Mouse (Mus musculus) layer of hippocampus, postnatal 14 days (tissue): ENCODE measurements around the gene Racgap1. TPM values are rescaled to one million over a fixed set of nuclear protein-coding genes. Genes with fewer than 3 reads are reported as not detected.
A peak's percentile ranks its signal among the peaks of the same experiment; 100 is the strongest.

Experiments
- DNase-seq, 2 experiments: peaks; one replicate each; pipeline ENCODE4 v3.0.0; 2021 to 2022; ENCODE audit warnings: low spot score in 2 of 2, mixed read lengths in 1 of 2
- total RNA-seq, 2 experiments: library from RNA; stranded (reverse); gene quantifications; 2 replicates each; pipeline ENCODE4 v1.2.3; 2021

Gene Racgap1
- total RNA-seq, 2 experiments from 2014 or later = 7.6 to 8.7 TPM

DNA sequence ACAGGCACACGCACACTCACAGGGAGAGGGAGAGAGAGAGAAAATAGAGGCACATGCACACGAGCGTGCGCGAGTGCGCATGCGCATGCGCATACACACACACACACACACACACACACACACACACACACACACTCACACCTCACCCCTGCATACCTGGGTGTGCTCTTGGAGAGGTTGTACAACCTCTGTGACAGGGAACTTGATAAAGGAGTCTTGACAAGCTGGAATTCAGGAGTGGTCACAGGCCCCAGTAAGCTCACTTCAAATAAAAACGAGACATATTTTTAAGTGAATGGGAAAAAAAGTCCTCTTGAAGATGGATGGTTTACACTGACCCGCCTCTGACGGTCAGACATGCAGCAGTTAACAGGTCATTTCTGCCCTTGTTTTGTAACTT, 29.4 kb downstream of the Racgap1 start:
- no peak for DNase-seq

DNA sequence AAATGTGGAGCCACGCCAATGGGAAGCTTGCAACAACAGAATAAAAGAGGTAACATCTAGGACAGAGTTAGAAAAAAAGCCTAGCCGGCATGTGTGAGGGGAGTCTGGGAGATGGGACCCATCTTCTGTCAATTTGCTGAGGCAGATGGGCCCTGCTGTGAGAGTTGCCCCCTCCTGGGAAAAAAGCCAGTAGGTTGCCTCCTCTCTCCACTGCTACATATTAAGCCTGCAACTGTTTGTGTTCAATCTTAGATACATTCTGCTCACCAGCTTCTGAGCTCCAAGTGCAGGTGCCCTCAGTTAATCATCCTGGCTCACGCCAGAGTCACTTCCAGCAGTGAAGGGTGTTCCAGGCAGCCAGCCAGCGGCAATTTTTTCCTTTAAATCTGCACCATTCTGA, 31.6 kb downstream of the Racgap1 start:
- peak; percentile 57 to 72 for DNase-seq

DNA sequence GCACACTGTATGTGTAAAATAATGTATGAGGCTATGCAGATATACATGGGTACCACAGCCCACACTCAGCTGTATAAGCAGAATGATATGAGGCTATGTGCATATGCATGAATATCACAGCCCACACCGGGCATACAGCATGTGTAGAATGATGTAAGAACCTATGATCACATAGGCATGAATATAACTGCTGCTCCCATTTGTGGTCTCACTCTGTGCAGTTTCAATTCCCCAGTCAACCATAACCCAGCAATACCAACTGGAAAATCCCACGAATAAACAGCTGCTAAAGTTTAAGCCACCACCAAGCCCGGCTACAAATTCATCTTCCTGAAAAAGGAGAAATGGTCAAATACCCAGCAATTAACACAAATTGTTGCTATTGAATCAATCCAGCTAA, 32.9 kb downstream of the Racgap1 start:
- DNase-seq = no peak

DNA sequence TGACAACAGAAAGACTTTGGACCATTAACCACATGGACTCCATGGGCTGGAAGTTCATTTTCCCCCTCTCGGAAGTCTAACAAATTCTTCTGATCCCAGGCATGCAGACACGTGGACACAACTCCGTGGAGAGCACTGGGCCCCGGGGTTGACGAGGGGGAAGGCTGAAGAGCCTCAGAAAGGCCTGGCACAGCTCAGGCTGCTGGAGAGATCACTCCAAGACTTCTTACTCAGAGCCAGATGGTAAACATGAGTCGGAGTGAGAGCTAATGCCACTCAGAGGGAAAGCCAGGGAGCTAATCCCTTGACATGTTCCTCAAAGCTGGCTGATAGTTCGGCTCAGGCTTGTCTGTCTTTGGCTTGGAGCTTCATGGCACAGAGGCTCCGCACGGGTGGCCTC, 36.2 kb downstream of the Racgap1 start:
- DNase-seq = no peak

DNA sequence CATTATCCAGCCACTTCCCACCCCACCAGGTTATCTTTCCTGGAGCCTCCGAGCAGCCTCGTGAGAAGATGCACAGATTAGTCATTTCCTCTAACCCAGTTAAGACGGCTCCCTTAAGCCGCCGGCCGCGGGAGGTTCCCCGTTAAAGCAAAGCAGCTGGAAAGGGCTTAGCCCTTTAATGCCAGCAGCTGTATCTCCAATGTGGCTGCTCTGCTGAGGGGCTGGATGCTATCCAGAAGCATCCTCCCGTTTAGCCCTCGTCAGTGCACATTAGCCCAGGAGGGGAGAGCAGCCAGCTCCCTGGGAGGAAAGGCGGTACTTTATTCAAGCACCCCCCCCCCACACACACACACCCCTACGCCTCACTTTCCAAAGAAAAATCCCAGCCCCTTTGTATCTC, 36.7 kb downstream of the Racgap1 start:
- no peak for DNase-seq

GRCm38 (mm10) chr15:99614273-99614672, 37.2 kb downstream of the Racgap1 start:
- no peak for DNase-seq

GRCm38 (mm10) chr15:99611563-99611962, 39.9 kb downstream of the Racgap1 start:
- no peak for DNase-seq

DNA sequence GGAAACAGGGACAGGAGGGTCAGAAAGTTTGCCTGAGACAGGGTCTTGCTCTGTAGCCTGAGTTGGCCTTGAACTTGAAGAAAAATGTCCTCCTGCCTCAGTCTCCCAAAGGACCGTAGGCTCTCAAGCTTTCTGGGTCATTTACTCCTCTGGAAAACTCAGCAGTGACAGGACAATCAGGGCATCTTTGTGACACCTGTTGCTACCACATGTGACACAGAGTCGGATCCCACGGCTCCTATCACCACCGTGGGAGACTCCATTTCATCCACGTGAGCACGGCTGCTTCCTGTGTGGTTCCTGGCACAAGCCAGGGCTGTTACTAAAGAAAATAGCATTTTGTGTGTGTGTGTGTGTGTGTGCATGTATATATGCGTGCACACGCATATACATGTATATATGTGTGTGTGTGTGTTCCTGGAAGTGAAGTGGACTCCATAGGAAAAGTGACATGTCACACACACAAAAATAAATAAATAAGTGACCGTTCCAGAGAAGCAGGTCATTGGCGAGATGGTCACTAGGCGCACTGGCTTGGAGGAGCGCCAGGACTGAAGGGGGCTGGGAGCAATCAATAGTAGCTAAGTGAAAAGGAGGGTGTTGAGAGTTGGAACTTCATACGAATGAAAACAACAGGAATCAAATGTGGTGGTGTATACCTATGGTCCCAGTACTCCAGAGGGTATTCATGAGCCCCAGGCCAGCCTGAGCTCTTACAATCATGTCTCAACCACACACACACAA, 42.9 kb downstream of the Racgap1 start:
- DNase-seq = no peak

GRCm38 (mm10) chr15:99607388-99608113, 43.9 kb downstream of the Racgap1 start:
- peak; percentile 31 to 69 for DNase-seq

- DNase-seq = peak; percentile 29 to 47
Observed at GRCm38 (mm10) chr15:99606515-99606914, 44.9 kb downstream of the Racgap1 start.

- DNase-seq = no peak
Observed at GRCm38 (mm10) chr15:99605595-99605994, 45.9 kb downstream of the Racgap1 start.

DNA sequence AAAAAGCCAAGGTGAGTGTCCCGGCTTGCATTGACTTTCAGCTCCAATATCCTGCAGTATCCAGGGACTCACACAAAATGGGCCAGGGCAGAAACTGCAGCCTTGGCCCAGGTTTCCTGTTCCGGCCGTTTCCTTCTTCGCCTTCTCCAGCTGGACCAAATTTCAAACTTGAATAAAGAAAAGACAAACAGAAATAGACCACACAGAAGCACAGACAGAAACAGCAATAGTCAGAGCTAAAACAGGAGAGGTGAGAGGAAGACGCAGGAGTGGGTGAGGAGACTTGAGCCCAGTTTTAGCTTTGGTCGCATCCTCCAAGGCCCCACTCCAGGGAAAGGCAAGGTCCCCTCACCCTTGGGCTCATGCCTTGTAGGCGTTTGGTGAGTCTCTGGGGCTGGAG, 48.2 kb downstream of the Racgap1 start:
- no peak for DNase-seq

- DNase-seq = no peak
Observed at GRCm38 (mm10) chr15:99602206-99602820, 49.1 kb downstream of the Racgap1 start.

DNA sequence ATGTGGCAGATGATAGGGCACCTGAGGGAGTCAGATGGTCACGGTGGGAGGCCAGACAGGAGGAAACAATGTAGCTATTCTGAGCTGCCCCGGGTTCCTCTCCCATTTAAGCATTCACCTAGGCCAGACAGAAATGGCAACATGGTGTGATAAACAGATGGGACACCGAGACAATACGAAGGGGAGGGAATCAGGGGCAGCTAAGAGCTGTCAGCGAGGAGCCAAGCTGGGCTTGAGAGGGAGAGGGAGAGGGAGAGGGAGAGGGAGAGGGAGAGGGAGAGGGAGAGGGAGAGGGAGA, 49.7 kb downstream of the Racgap1 start:
- DNase-seq = no peak

DNA sequence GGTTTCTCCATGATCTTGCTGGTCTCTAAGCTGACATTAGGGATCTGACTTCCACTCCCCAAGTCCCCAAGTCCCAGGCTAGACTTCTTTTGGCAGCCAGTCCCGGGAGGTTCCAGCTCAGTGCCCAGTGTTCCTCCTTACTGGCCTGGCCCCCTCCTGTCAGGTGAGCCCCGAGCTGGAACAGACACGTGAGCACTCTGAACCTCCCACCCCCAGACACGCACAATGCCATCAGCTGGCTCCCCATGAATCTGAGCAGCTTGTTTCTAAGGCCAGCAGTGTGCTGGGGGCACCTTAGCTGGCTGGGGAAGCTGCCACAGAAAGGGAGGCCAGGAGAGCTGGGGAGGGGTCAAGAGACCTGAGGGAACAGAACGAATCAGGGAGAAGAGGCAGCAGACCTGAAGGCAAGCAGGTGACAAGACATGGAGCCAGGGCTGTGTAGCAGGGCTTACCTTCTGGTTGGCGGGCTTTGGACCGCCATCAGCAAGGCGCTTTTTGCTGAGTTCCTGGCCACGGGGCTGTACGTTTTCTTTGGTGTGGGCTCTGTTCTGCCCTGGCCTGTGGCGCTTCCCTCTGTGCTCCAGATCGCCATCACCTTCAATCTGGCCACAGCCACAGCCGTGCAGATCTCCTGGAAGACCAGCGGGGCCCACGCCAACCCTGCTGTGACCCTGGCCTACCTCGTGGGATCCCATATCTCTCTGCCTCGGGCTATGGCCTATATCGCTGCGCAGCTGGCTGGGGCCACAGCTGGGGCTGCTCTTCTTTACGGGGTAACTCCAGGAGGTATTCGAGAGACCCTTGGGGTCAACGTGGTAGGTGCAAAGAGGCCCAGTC, 50.3 kb downstream of the Racgap1 start, which contains the start of gene Aqp6:
Gene Aqp6 (plus strand): TSS at position 415 of the 837 bp plus-strand sequence.
- no peak for DNase-seq

GRCm38 (mm10) chr15:99599245-99600070, 52.0 kb downstream of the Racgap1 start:
- peak in 1 of 2 experiments; percentile 49 for DNase-seq

GRCm38 (mm10) chr15:99597596-99597995, 53.9 kb downstream of the Racgap1 start:
- DNase-seq = no peak

DNA sequence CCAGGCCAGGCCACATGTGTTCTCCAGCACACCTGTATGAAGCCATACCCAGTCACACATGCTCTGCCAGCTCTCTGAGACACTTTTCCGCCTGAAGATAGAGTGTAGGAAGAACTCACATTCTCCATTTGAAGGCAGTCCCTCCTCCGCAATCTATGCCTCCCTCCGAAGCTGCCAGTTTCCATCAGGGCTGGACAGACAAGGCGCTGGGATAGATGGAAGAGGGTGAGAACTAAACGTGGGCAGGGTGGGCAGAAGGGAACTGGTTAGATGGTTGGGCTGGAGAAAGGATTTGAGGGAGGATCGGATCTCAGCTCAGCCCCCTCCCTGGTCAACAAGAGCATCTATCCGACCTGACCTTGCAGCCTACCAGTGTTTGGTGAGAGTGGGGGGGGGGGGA, 54.6 kb downstream of the Racgap1 start:
- DNase-seq = no peak

- DNase-seq = peak; percentile 90 to 94
Observed at GRCm38 (mm10) chr15:99596056-99596687, 55.3 kb downstream of the Racgap1 start.

DNA sequence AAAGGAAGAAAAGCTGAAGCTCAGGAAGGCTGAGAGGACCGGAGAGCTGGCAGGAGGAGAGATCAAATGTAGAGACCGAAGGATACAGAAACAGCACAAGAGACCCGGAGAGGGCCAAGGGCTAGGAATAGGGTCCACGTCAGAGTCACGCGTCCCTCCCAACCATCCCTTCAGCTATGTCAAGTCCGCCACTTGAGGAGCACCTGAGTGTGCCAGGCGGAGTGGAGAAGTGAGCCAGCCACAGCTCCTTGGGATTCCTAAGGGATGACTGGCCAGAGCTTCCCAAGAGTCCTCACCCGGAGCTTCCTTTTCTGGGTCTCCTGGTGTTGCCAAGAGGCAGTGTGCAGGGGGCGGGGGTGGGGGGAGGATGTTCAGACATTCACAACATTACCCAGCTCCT, 56.5 kb downstream of the Racgap1 start:
- no peak for DNase-seq
